Mouse (Mus musculus) layer of hippocampus, postnatal 10 days (tissue): ENCODE measurements around the gene Eml2. TPM values are rescaled to one million over a fixed set of nuclear protein-coding genes. Genes with fewer than 3 reads are reported as not detected.
A peak's percentile ranks its signal among the peaks of the same experiment; 100 is the strongest.
"Not testable (repeated sequence)": the region's sequence is repeated elsewhere in the genome, so short reads cannot be mapped to it uniquely, and the experiment has no call there.

Source experiments
- DNase-seq, 2 experiments: peaks; one replicate each; pipeline ENCODE4 v3.0.0; 2021; ENCODE audit warnings: low spot score in 2 of 2
- long read RNA-seq: library from polyadenylated mRNA; stranded (forward); transcript quantifications from one replicate; pipeline ENCODE4 v2.0.0, GENCODE M21; 2023
- total RNA-seq, 2 experiments: library from RNA; stranded (reverse); gene quantifications; 2 replicates each; pipeline ENCODE4 v1.2.3; 2021

Eml2 gene
- total RNA-seq, result 100 to 1,000 TPM; 183 to 198 TPM
- long read RNA-seq, partial matches to known transcripts, result 2 of 7 reads
- long read RNA-seq, other reads (novel, unspliced or antisense), result 4 of 7 reads

- DNase-seq, result peak; percentile 75 to 78
Measured at GRCm38 (mm10) chr7:19175708-19176515, at the start of gene Eml2. Gene Eml2, plus strand, starts transcription at chr7:19176421.

- no peak for DNase-seq
Measured at GRCm38 (mm10) chr7:19127744-19128143, 48.5 kb upstream of the Eml2 start.

GRCm38 (mm10) chr7:19129396-19129795, 46.8 kb upstream of the Eml2 start:
- no peak for DNase-seq

GRCm38 (mm10) chr7:19130657-19131056, 45.6 kb upstream of the Eml2 start:
- DNase-seq, result no peak

GRCm38 (mm10) chr7:19131324-19131848, 44.8 kb upstream of the Eml2 start:
- DNase-seq, result peak; percentile 94 to 97

- no peak for DNase-seq
Measured at GRCm38 (mm10) chr7:19136168-19136567, 40.1 kb upstream of the Eml2 start.

GRCm38 (mm10) chr7:19136673-19137334, 39.4 kb upstream of the Eml2 start:
- peak in 1 of 2 experiments; percentile 36 for DNase-seq

GRCm38 (mm10) chr7:19137380-19137779, 38.8 kb upstream of the Eml2 start:
- peak; percentile 74 to 76 for DNase-seq

GRCm38 (mm10) chr7:19146793-19147192, 29.4 kb upstream of the Eml2 start:
- DNase-seq, result no peak

GRCm38 (mm10) chr7:19147497-19148045, 28.6 kb upstream of the Eml2 start:
- no peak for DNase-seq

- DNase-seq, result no peak
Measured at GRCm38 (mm10) chr7:19148180-19148874, 27.9 kb upstream of the Eml2 start.

- peak; percentile 97 for DNase-seq
Measured at GRCm38 (mm10) chr7:19148875-19149541, 27.2 kb upstream of the Eml2 start, which contains the start of gene Qpctl. Gene Qpctl, minus strand, starts transcription at chr7:19149291.

GRCm38 (mm10) chr7:19149626-19150025, 26.6 kb upstream of the Eml2 start, which contains the start of gene Snrpd2:
Gene Snrpd2, plus strand, starts transcription at chr7:19149722.
- DNase-seq, result peak; percentile 96 to 97

- DNase-seq, result not testable (repeated sequence)
Measured at GRCm38 (mm10) chr7:19151121-19151520, 25.1 kb upstream of the Eml2 start.

- no peak for DNase-seq
Measured at GRCm38 (mm10) chr7:19154796-19155195, 21.4 kb upstream of the Eml2 start.

GRCm38 (mm10) chr7:19155825-19156475, 20.3 kb upstream of the Eml2 start:
- no peak for DNase-seq

- peak; percentile 95 to 96 for DNase-seq
Measured at GRCm38 (mm10) chr7:19157160-19157800, 18.9 kb upstream of the Eml2 start.

- no peak for DNase-seq
Measured at GRCm38 (mm10) chr7:19158601-19159000, 17.6 kb upstream of the Eml2 start.

- no peak for DNase-seq
Measured at GRCm38 (mm10) chr7:19159411-19159810, 16.8 kb upstream of the Eml2 start.
